Mouse (Mus musculus): ENCODE results near the gene Emg1. TPM values are rescaled to one million over a fixed set of nuclear protein-coding genes. Genes with fewer than 3 reads are reported as not detected.
A peak's percentile ranks its signal among the peaks of the same experiment; 100 is the strongest.

Gene Emg1
- 192 and 199 TPM in 2 replicates for polyA plus RNA-seq (2016; fragmentation: Nextera tagmentation; extraction: Ambion mirVana)

DNA sequence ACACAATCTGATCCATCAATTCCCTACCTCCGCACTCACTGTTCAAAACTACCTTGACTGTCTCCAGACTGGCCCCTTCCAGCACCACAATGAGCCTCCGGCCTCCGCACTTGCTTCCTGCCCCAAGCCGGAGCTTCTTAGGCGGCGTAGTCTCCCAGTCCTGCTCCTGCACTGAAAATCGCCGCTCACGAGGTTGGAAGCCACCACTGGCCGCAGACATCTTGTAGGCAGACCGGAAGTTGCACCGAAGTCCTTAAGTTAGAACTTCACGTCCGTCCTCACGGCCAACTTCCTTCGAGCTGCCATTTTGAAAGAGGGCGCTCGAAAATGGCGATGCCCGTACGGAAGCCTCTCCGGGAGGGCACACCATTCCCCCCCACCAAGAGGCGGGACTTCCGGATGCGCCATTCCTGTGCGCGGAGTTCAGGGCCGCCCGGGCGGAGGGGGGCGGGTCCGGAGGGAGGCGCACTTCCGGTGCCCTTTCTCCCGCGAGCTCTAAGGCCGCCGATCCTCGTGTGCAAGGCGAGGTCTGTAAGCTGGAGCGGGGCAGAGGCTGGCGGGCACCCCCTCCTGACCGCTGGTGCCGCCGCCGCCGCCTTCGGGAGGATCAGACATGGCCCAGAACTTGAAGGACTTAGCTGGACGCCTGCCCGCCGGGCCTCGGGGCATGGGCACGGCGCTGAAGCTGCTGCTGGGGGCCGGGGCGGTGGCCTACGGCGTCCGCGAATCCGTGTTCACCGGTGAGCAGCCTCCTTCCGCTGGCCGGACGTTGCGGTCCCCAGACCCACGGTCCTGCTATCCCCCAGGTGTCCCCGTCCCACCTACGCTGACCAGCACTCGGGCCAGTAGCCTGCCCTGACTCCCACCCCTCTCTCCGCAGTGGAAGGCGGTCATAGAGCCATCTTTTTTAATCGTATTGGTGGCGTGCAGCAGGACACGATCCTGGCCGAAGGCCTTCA lies at the start of gene Emg1, which contains the start of gene Phb2:
TSS of gene Emg1 (minus strand) at position 355 of the 959 bp plus-strand sequence.
TSS of gene Phb2 (plus strand) at position 513 of the 959 bp plus-strand sequence.
- Histone ChIP-seq H3K27me3 (no peaks in the 10 kb centered on the region), H3K4me3 (peak within 1 kb of the TSS; percentile 94), H3K27ac (peak within 1 kb of the TSS; percentile 83), H3K4me1 (peaks cover 23% of the 10 kb centered on the region), H3K36me3 (peaks cover 47% of the 10 kb centered on the region), H3K9ac (peak within 1 kb of the TSS; percentile 92), H3K9me3 (no peaks in the 10 kb centered on the region), H3K4me2 (replicated peaks) (peak within 1 kb of the TSS; percentile 95)
- under 1% methylated on average over 73 of the region's 76 CpGs for WGBS
- peak; percentile 96 for ATAC-seq (ENCODE audit: insufficient number of reproducible peaks, insufficient read depth, low FRiP score, low TSS enrichment)

DNA sequence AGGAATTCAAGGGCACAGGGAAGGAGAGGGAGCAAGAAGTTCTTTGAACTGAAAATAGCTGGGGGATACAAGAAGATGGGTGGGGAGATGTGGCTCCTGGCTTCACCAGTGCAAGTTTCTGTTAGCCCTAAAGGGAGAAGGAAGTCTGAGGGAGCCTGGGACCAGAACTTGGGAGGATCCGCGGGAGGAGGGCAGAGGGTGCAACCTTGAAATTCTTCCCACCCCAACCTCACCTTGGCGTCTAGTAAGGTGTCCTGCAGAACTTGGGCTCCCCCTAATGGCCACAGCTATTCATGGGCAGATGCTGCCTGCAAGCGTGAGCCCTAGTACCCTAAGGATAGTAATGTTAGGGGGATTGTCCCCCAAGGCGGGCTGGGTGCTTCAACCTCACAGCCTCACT lies 47.3 kb upstream of the Emg1 start:
- Histone ChIP-seq H3K4me1 (peaks cover 36% of the 10 kb centered on the region), H3K9ac (no peak overlapping the region), H3K27me3 (no peaks in the 10 kb centered on the region), H3K27ac (peak overlapping the region; percentile 99), H3K4me3 (0 out of 2 replicates have a peak overlapping the region, but pooled peaks have one; percentile 4), H3K36me3 (no peaks in the 10 kb centered on the region), H3K9me3 (no peaks in the 10 kb centered on the region), H3K4me2 (replicated peaks) (peak overlapping the region; percentile 78)
- no peak for ATAC-seq (ENCODE audit: insufficient number of reproducible peaks, insufficient read depth, low FRiP score, low TSS enrichment)
- WGBS: 3% methylated on average over 5 of the region's 5 CpGs

DNA sequence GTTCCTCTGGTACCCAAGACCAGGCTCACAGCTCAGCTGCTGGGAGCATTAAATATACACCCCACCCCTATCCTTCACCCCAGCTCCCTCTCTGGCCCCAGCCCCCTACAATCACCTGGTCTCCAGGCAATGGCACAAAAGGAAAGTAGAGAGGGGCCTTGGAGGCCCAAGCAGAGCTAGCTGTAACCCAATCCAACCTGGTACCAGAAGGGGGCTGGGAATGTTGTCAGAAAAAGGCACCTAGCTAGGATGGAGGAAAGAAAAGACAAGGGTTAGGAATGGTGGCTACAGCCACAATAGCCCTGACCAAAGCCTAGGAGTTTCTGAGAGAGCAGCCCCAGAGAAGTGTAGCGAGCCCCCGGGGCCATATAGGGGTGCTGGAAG lies 46.9 kb upstream of the Emg1 start:
- H3K4me1 ChIP-seq: peaks cover 41% of the 10 kb centered on the region
- H3K4me2 ChIP-seq (replicated peaks): peak overlapping the region; percentile 78
- 61% methylated on average over 2 of the region's 2 CpGs for WGBS
- no peaks in the 10 kb centered on the region for H3K27me3 ChIP-seq
- H3K4me3 ChIP-seq: 0 out of 2 replicates have a peak overlapping the region, but pooled peaks have one; percentile 4
- H3K9ac ChIP-seq: peak overlapping the region; percentile 40; the same call in 1 of the 2 replicates
- no peaks in the 10 kb centered on the region for H3K9me3 ChIP-seq
- peak overlapping the region; percentile 99 for H3K27ac ChIP-seq
- ATAC-seq (ENCODE audit: insufficient number of reproducible peaks, insufficient read depth, low FRiP score, low TSS enrichment): no peak
- H3K36me3 ChIP-seq: no peaks in the 10 kb centered on the region

DNA sequence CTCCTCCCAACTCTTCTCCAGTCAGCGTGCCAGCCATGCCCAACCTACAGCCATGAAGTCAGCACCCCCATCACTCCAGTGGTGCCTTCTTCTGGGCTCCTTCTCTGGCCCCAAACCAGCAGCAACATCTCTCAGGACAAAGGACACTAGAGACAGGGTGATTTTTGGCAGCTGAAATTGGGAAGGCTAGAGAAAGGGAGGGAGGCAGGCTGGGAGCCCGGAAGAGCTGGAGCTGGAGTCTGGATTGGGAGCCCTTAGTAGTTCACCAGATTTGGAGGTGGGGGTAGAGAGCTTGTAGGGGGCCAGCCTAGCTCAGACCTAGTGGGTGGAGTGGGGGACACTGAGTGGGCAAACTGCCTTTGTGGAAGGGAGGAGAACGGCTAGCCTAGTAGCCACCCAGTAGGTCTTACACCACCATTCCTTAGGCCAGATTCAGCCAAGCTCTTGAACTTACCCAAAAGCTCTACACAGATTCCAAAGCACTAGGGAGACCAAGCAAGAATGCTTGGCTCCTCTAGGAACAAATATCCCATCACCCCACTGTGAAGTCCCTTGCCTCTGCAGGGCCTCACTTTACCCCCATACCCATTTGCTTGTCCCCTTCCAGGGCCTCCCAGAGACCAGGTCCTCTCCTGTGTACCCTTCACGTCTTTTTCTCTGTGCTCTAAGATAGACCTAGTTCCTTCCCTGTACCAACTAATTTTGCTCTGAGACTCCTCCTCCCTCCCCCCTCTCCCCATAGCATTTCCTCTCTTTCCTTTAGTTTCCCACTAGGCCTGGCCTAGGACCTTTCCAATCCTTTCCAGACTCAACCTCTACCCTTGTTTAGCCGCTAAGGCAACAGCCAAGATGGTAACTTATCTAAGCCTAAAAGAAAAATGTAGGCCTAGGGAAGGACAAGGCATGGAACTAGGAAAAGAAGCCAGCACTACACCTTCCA lies 46.2 kb upstream of the Emg1 start:
- WGBS: 24% methylated on average over 5 of the region's 5 CpGs
- ATAC-seq (ENCODE audit: insufficient number of reproducible peaks, insufficient read depth, low FRiP score, low TSS enrichment): no peak
- Histone ChIP-seq H3K36me3 (no peaks in the 10 kb centered on the region), H3K4me3 (peak overlapping the region; percentile 74), H3K4me2 (replicated peaks) (peak overlapping the region; percentile 78), H3K27ac (peak overlapping the region; percentile 99), H3K9me3 (no peaks in the 10 kb centered on the region), H3K4me1 (peaks cover 41% of the 10 kb centered on the region), H3K9ac (peak overlapping the region; percentile 98), H3K27me3 (no peaks in the 10 kb centered on the region)

DNA sequence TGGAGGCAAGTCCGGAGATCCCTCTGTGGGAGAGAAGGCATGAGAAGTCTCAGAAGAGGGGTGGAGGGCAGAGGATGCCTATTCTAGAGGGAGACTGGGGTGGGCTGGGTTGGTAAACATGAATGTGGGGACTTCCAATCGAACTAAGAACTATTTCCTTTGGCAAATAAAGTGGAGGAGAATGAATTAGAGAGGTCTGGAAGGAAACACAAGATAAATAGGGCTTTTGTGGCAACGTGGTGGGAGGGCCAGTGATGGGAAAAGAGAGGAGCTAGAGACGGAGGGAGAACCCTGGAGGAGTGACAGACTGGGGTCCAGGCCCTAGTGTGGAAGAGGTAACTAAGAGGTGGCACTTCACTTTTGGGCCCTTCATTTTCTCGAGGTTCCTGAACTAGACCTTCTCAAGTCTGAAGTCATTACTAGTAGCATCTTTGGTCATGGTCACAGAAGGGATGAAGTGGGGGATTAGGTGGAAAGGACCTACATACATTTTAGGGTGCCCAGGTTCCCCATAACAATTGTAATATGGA lies 45.4 kb upstream of the Emg1 start:
- Histone ChIP-seq H3K27ac (peak overlapping the region; percentile 99), H3K9me3 (no peaks in the 10 kb centered on the region)

DNA sequence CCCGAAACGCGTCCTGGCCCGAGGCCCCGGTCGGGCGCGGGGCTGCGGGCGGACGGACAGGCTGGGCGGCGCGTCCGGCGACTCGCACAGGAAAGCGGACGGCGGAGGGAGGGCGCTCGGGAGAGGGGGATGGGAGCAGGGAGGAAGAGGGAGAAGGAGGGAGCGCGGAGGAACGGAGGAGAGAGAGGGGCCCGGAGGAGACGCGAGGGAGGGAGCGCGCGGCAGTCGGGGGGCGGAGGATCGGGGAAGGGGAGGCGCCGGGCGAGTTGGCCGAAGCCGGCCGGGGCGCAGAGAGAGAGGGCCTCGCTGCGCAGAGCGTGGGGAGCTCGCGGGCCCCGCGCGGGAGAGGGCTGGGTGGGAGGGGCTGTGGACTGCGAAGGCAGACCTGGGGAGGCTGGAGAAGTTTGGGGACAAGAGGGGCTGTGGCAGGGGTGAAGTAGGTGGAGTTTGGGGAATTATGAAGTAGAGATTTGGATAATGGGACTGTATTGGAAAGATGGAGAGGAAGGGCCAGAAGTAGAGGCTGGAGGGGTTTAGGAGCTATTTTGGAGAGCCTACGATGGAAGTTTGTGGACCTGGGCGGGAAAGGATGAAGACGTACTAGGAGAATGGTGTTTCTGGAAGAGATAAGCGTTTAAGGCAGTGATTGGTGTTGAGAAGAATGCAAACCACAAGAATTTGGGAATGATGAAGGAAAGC lies 44.8 kb upstream of the Emg1 start:
- Histone ChIP-seq H3K27ac (peak overlapping the region; percentile 99), H3K9me3 (no peaks in the 10 kb centered on the region), H3K36me3 (no peaks in the 10 kb centered on the region), H3K4me2 (replicated peaks) (peak overlapping the region; percentile 78), H3K4me1 (peaks cover 41% of the 10 kb centered on the region), H3K4me3 (peak overlapping the region; percentile 74), H3K27me3 (no peaks in the 10 kb centered on the region), H3K9ac (peak overlapping the region; percentile 98)
- 1% methylated on average over 50 of the region's 54 CpGs for WGBS
- peak; percentile 77 for ATAC-seq (ENCODE audit: insufficient number of reproducible peaks, insufficient read depth, low FRiP score, low TSS enrichment)

More for the DNA sequence above, 45.4 kb upstream of the Emg1 start:
- H3K36me3 ChIP-seq: no peaks in the 10 kb centered on the region
- H3K4me3 ChIP-seq: peak overlapping the region; percentile 74
- H3K4me1 ChIP-seq: peaks cover 41% of the 10 kb centered on the region
- no peak for ATAC-seq (ENCODE audit: insufficient number of reproducible peaks, insufficient read depth, low FRiP score, low TSS enrichment)
- peak overlapping the region; percentile 98 for H3K9ac ChIP-seq
- WGBS: 6% methylated on average over 5 of the region's 5 CpGs
- peak overlapping the region; percentile 78 for H3K4me2 ChIP-seq (replicated peaks)
- H3K27me3 ChIP-seq: no peaks in the 10 kb centered on the region

DNA sequence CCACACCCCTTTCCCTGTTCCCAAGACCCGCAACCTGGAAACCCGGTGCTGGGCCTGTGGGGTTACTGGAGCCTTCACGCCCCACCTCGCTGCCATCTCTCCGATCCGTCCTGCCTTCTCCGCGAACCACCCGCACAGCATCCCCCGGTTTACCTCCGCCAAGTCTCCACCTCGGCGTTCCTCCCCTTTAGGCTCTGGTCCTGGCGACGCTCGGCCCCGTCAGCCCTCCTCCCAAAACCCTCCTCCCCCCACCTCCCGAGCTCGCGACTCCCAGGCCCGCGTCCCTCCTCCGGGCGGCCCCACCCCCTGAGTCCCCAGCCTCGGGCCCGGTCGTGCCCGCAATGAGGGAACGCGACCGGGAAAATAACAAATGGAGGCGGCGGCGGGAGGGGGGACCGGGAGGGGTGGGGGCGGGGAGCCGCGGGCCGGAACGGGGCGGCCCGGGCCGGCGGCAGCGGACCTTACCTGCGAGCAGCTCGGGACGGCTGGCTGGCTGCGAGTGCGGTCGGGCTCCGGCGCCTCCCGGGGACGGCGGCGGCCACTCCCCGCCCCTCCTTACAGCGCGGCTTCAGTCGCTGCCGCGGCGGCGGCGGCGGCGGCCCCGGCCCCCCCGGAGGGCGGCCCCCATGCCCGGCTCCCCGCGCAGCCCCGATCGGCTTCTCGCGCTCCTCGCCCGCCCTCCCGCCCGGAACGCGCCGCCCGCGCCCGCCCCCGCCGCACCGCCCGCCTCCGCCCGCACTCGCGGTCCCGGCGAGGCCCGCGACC lies 44.0 kb upstream of the Emg1 start, which contains the start of the genes Gm45234 and Atn1:
TSS of gene Gm45234 (minus strand) at position 191 of the 765 bp plus-strand sequence.
TSS of gene Atn1 (minus strand) at position 694 of the 765 bp plus-strand sequence.
- peak within 1 kb of the TSS; percentile 78 for H3K4me2 ChIP-seq (replicated peaks)
- H3K9ac ChIP-seq: peak within 1 kb of the TSS; percentile 98
- ATAC-seq (ENCODE audit: insufficient number of reproducible peaks, insufficient read depth, low FRiP score, low TSS enrichment): peak; percentile 37
- WGBS: under 1% methylated on average over 70 of the region's 100 CpGs
- peak within 1 kb of the TSS; percentile 74 for H3K4me3 ChIP-seq
- H3K27ac ChIP-seq: peak within 1 kb of the TSS; percentile 99
- H3K27me3 ChIP-seq: no peaks in the 10 kb centered on the region
- H3K36me3 ChIP-seq: no peaks in the 10 kb centered on the region
- peaks cover 41% of the 10 kb centered on the region for H3K4me1 ChIP-seq
- H3K9me3 ChIP-seq: no peaks in the 10 kb centered on the region

DNA sequence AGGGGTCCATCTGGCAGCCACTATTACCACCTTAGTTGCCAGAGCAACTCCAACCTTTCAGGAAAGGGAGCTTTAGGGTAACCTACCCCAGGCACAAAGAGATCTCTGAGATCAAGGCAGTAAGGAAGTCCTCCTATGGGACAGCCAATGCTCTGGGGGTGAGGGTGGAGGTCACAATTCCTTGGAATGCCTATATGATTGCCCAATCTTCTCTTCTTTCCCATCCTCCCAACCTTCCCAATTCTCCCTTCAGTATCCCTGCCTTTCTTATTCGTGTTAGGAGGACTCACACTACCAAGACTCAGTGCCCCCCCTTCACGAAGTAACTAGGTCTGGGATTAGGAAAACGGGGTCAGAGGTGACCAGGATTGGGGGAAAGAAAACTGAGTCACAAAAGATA lies 43.3 kb upstream of the Emg1 start:
- 0% methylated on average over 3 of the region's 3 CpGs for WGBS
- Histone ChIP-seq H3K27ac (peak overlapping the region; percentile 99), H3K9me3 (no peaks in the 10 kb centered on the region), H3K27me3 (no peaks in the 10 kb centered on the region), H3K9ac (peak overlapping the region; percentile 98), H3K36me3 (no peaks in the 10 kb centered on the region), H3K4me2 (replicated peaks) (peak overlapping the region; percentile 78), H3K4me1 (peaks cover 41% of the 10 kb centered on the region), H3K4me3 (peak overlapping the region; percentile 74)
- ATAC-seq (ENCODE audit: insufficient number of reproducible peaks, insufficient read depth, low FRiP score, low TSS enrichment): no peak

DNA sequence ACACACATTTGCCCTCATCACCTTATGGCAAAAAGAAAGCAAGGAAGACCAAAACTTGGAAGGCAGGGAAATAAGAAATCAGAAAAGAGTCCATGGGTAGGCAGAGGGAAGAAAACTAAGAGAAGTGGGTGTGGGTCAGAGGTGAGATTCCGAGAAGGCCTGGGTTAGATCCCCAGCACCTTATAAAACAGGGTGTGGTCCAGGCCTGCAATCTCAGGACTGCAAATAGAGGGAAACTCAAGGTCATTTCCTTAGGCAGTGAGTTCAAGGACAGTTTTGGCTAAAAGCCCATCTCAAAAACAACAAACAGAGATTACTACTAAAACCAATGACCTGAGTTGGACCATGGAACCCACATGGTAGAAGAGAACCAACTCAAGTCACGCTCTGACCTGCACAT lies 41.9 kb upstream of the Emg1 start:
- peaks cover 13% of the 10 kb centered on the region for H3K36me3 ChIP-seq
- no peak overlapping the region for H3K9ac ChIP-seq
- H3K27me3 ChIP-seq: no peaks in the 10 kb centered on the region
- 85% methylated on average over 2 of the region's 2 CpGs for WGBS
- no peak overlapping the region for H3K27ac ChIP-seq
- ATAC-seq (ENCODE audit: insufficient number of reproducible peaks, insufficient read depth, low FRiP score, low TSS enrichment): no peak
- H3K4me1 ChIP-seq: peaks cover 34% of the 10 kb centered on the region
- H3K4me3 ChIP-seq: no peak overlapping the region
- H3K9me3 ChIP-seq: no peaks in the 10 kb centered on the region
- peak overlapping the region; percentile 78; the same call in 1 of the 2 replicates for H3K4me2 ChIP-seq (replicated peaks)

DNA sequence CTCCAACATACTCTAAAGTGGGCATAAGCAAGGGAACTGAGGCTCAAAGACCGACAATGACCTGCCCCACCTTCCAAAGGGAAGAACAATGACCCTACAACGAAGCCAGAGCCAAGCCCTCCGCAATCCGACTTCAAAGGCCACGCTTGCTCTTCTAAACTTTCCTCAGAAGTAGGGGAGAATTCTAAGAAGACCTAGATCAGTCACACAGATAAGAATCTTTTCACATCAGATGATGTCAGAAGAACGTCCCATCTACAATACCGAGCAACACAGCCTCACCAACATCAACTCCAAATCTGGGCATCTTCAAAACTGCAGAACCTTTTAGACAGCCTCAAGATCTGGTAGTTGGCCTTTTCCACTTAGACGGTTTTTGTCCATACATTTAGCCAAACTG lies 38.4 kb upstream of the Emg1 start:
- Histone ChIP-seq H3K9me3 (no peaks in the 10 kb centered on the region), H3K27me3 (no peaks in the 10 kb centered on the region), H3K36me3 (peaks cover 37% of the 10 kb centered on the region), H3K27ac (no peak overlapping the region), H3K4me1 (peaks cover 30% of the 10 kb centered on the region), H3K9ac (no peak overlapping the region), H3K4me2 (replicated peaks) (no peak overlapping the region), H3K4me3 (no peak overlapping the region)
- no peak for ATAC-seq (ENCODE audit: insufficient number of reproducible peaks, insufficient read depth, low FRiP score, low TSS enrichment)
- WGBS: 88% methylated on average over 8 of the region's 8 CpGs

Measured in embryonic facial prominence, embryonic 12.5 days (tissue).